Mouse (Mus musculus) heart, adult 8-10 months (tissue): ENCODE measurements around the gene Cdkal1. TPM values are rescaled to one million over a fixed set of nuclear protein-coding genes. Genes with fewer than 3 reads are reported as not detected.
A peak's percentile ranks its signal among the peaks of the same experiment; 100 is the strongest.

Experiments used
- DNase-seq: peaks from one replicate; pipeline ENCODE4 v3.0.0; 2022; ENCODE audit warnings: low spot score
- total RNA-seq, 4 experiments: library from RNA; stranded (reverse); gene quantifications; 2 replicates each; pipeline ENCODE4 v1.2.4; 2022

Gene Cdkal1
- total RNA-seq, 4 experiments from 2014 or later: 27.5 to 31.3 (median 30.8) TPM

GRCm38 (mm10) chr13:29810780-29811179 lies 44.7 kb downstream of the Cdkal1 start:
- DNase-seq: no peak

- no peak for DNase-seq
Observed at GRCm38 (mm10) chr13:29808383-29808782, 47.1 kb downstream of the Cdkal1 start.

- DNase-seq: no peak
Observed at GRCm38 (mm10) chr13:29807930-29808329, 47.5 kb downstream of the Cdkal1 start.

GRCm38 (mm10) chr13:29806871-29807270 lies 48.6 kb downstream of the Cdkal1 start:
- DNase-seq: no peak

GRCm38 (mm10) chr13:29805296-29805695 lies 50.2 kb downstream of the Cdkal1 start:
- DNase-seq: no peak

GRCm38 (mm10) chr13:29804034-29804433 lies 51.4 kb downstream of the Cdkal1 start:
- DNase-seq: no peak

- DNase-seq: no peak
Observed at GRCm38 (mm10) chr13:29802699-29803098, 52.8 kb downstream of the Cdkal1 start.

- no peak for DNase-seq
Observed at GRCm38 (mm10) chr13:29800078-29800477, 55.4 kb downstream of the Cdkal1 start.

- no peak for DNase-seq
Observed at GRCm38 (mm10) chr13:29792112-29792511, 63.4 kb downstream of the Cdkal1 start.

GRCm38 (mm10) chr13:29791439-29791838 lies 64.0 kb downstream of the Cdkal1 start:
- DNase-seq: no peak

- no peak for DNase-seq
Observed at GRCm38 (mm10) chr13:29786984-29787383, 68.5 kb downstream of the Cdkal1 start.

- DNase-seq: no peak
Observed at GRCm38 (mm10) chr13:29784894-29785293, 70.6 kb downstream of the Cdkal1 start.

- no peak for DNase-seq
Observed at GRCm38 (mm10) chr13:29781332-29781731, 74.1 kb downstream of the Cdkal1 start.

GRCm38 (mm10) chr13:29780713-29781112 lies 74.8 kb downstream of the Cdkal1 start:
- DNase-seq: no peak

- DNase-seq: no peak
Observed at GRCm38 (mm10) chr13:29779519-29779918, 76.0 kb downstream of the Cdkal1 start.

GRCm38 (mm10) chr13:29779116-29779515 lies 76.4 kb downstream of the Cdkal1 start:
- DNase-seq: no peak

- DNase-seq: no peak
Observed at GRCm38 (mm10) chr13:29778124-29778523, 77.3 kb downstream of the Cdkal1 start.

GRCm38 (mm10) chr13:29777225-29777624 lies 78.2 kb downstream of the Cdkal1 start:
- no peak for DNase-seq

- no peak for DNase-seq
Observed at GRCm38 (mm10) chr13:29775603-29776230, 79.8 kb downstream of the Cdkal1 start.

- DNase-seq: no peak
Observed at GRCm38 (mm10) chr13:29773563-29773962, 81.9 kb downstream of the Cdkal1 start.

- no peak for DNase-seq
Observed at GRCm38 (mm10) chr13:29772970-29773369, 82.5 kb downstream of the Cdkal1 start.

- DNase-seq: peak; percentile 21
Observed at GRCm38 (mm10) chr13:29769647-29770436, 85.6 kb downstream of the Cdkal1 start.

- DNase-seq: no peak
Observed at GRCm38 (mm10) chr13:29768104-29768503, 87.4 kb downstream of the Cdkal1 start.
